Mouse (Mus musculus) liver, adult 2 months (tissue): ENCODE results near the gene Vav1. TPM values are rescaled to one million over a fixed set of nuclear protein-coding genes. Genes with fewer than 3 reads are reported as not detected.
A peak's percentile ranks its signal among the peaks of the same experiment; 100 is the strongest.

ENCODE experiments used
- DNase-seq: peaks from one replicate; pipeline ENCODE4 v3.0.0-alpha.2; 2011; ENCODE audit warnings: low read depth, low spot score; ENCODE audit errors: extremely low read depth
- H3K27ac ChIP-seq: fragments of 200-500 bp; replicated peaks from 2 replicates; pipeline ENCODE4 v1.5.1; 2012; ENCODE audit warnings: low read depth, mild to moderate bottlenecking, control low read depth, inconsistent platforms, low read length; ENCODE audit not compliant: insufficient read depth
- H3K27me3 ChIP-seq: fragments of 200-500 bp; 2 replicates; pipeline ENCODE4 v1.6.1; 2012; ENCODE audit warnings: mild to moderate bottlenecking, moderate library complexity, low read length, inconsistent platforms; ENCODE audit not compliant: control insufficient read depth, insufficient read depth
- H3K36me3 ChIP-seq: fragments of 200-500 bp; 2 replicates; pipeline ENCODE4 v1.6.1; 2012; ENCODE audit warnings: low read length, inconsistent platforms; ENCODE audit not compliant: control insufficient read depth, insufficient read depth
- H3K4me1 ChIP-seq: fragments of 200-500 bp; 2 replicates; pipeline ENCODE4 v1.6.1; 2011; ENCODE audit warnings: low read length; ENCODE audit not compliant: control insufficient read depth, insufficient read depth
- H3K4me3 ChIP-seq: fragments of 200-500 bp; 2 replicates; pipeline ENCODE4 v1.5.1; 2011; ENCODE audit warnings: low read depth, mild to moderate bottlenecking, control low read depth, low read length, moderate library complexity; ENCODE audit not compliant: insufficient read depth
- H3K79me2 ChIP-seq: fragments of 200-500 bp; 2 replicates; pipeline ENCODE4 v1.6.1; 2012; ENCODE audit warnings: inconsistent platforms, mild to moderate bottlenecking, low read length, moderate library complexity; ENCODE audit not compliant: control insufficient read depth, insufficient read depth
- H3K9ac ChIP-seq: fragments of 200-500 bp; 2 replicates; pipeline ENCODE4 v1.6.1; 2012; ENCODE audit warnings: low read depth, mild to moderate bottlenecking, control low read depth, inconsistent platforms, low read length
- CTCF ChIP-seq: fragments of 200-500 bp; IDR thresholded peaks from 2 replicates; pipeline ENCODE4 v1.5.1; 2011; ENCODE audit warnings: low read depth, low read length, control low read depth
- POLR2A ChIP-seq: fragments of 200-500 bp; IDR thresholded peaks from 2 replicates; pipeline ENCODE4 v1.6.1; 2011; ENCODE audit warnings: low read length, control low read depth; ENCODE audit not compliant: insufficient read depth; ENCODE audit errors: extremely low read depth
- WGBS: fragments of 180-500 bp; shearing (Covaris S2); methylation state at CpG from one replicate; pipeline ENCODE4 v1.1.7; 2018; 5-methylcytosine and 5-hydroxymethylcytosine counted together
- polyA plus RNA-seq: library from polyadenylated mRNA; depleted of rRNA; stranded (reverse); fragments of >200 nt; gene quantifications from 2 replicates; pipeline ENCODE4 v1.2.3, GENCODE M21; 2012; rRNA removed
- total RNA-seq: library from RNA; depleted of rRNA; stranded (reverse); fragments of >200 nt; gene quantifications from 2 replicates; pipeline ENCODE4 v1.2.3, GENCODE M21; 2014; rRNA removed

Gene Vav1
- total RNA-seq, result 2.7 and 2.9 TPM in 2 replicates
- 1.3 and 1.9 TPM in 2 replicates for polyA plus RNA-seq

DNA sequence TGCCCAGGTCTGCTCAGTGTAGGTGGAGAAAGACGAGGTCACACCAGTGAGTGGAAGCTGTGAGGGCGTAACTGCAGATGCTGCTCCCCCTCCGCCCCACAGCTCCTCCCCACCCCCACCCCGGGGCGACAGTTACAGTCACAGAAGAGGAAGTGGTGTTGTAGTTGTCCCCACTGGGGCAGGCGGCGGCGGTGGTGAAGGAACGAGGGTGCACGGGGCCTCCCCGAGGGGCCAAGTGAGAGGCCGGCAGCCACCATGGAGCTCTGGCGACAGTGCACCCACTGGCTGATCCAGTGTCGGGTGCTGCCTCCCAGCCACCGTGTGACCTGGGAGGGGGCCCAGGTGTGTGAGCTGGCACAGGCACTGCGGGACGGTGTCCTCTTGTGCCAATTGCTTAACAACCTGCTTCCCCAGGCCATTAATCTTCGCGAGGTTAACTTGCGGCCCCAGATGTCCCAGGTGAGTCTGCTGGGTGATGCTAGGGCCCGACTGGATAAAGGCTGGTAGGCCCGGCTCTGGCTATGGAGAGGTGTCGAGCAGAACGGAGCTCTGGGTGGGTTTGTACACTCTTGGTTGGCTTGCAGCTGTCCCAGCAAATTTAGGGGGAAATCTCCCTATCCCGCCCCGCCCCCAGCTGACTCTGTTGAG, at the start of gene Vav1:
Gene Vav1, plus strand, starts transcription at position 158 of the 648 bp plus-strand sequence.
- Histone ChIP-seq H3K27me3 (no peaks in the 10 kb centered on the region), H3K9ac (peak within 1 kb of the TSS; percentile 67), H3K27ac (peak within 1 kb of the TSS; percentile 46), H3K4me1 (0 out of 2 replicates have a peak, but pooled peaks cover 4% of the 10 kb centered on the region), H3K4me3 (peak within 1 kb of the TSS; percentile 62), H3K36me3 (no peaks in the 10 kb centered on the region), H3K79me2 (no peaks in the 10 kb centered on the region)
- TF ChIP-seq CTCF, result no peak
- 0 out of 2 replicates have a peak, but pooled peaks have one; percentile 11 for TF ChIP-seq POLR2A
- 55% methylated on average over 26 of the region's 26 CpGs for WGBS
- no peak for DNase-seq

DNA sequence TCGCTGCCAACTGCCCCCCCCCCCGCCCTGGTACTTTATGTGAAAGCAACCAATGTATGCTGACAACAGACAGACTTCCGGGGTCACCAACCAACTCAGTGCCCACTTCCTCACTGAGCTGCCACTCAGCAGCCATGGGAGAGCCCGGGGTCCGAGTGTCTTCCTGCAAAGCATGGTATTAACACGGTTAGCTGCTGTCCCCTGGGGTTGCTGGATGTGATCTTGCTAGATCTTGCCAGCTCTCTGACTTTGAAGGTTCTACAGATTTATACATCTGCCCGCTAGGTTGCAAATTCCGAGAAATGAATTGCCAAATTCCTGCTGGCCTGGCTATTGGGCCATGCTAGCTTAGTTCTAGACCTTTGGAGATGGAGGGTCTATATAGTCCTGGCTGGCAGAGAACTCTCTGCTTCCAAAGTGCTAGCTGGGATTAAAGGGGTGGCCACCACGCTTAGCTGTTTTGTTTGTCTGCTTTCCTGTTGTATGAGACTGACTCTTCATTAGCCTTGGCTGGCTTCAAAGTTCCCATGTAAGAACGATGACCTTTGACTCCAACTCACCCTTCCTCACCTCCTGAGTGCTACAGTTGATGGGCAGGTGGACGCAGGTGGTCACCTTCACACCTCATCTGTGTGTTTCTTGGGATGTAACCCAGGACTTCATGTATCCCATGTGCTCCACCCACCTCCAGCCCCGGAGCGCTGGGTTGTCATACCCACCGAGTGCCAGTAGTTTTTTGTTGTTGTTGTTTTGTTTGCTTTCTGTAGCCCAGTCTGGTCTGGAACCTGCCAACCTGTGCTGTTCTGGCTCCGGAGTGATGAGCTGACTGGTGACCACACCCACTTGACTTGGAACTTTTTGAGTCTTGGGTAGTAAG, 48.8 kb upstream of the Vav1 start:
- WGBS, result 16% methylated on average over 15 of the region's 15 CpGs
- 0 out of 2 replicates have a peak overlapping the region, but pooled peaks have one; percentile 24 for H3K9ac ChIP-seq
- H3K27me3 ChIP-seq, result no peaks in the 10 kb centered on the region
- H3K4me3 ChIP-seq, result no peak overlapping the region
- TF ChIP-seq POLR2A, result no peak
- no peak for TF ChIP-seq CTCF
- H3K79me2 ChIP-seq, result peaks cover 18% of the 10 kb centered on the region; the same call in 1 of the 2 replicates
- H3K27ac ChIP-seq, result peak overlapping the region; percentile 74
- DNase-seq, result peak; percentile 90
- peaks cover 11% of the 10 kb centered on the region for H3K36me3 ChIP-seq
- peaks cover 42% of the 10 kb centered on the region for H3K4me1 ChIP-seq

DNA sequence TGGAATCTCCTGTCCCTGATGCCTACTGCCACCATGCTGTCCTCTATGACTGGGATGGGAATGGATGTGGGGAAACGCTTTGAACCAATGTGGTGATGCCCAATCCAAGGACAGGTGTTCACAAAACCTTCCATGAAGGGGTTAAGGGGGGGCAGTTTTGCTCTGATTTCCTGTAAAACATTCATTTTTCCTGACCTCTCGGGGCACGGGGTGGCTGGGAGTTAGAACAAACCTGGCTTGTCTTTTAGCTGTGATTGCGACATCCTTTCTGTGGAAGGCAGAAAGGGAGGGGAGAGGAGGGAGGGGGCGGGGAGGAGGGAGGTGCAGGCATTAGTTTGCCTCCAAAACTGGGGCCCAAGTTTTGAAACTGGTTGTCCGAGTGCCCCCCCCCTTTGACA, 48.2 kb upstream of the Vav1 start:
- H3K4me3 ChIP-seq, result no peak overlapping the region
- peaks cover 4% of the 10 kb centered on the region; the same call in 1 of the 2 replicates for H3K36me3 ChIP-seq
- TF ChIP-seq CTCF (no peak), POLR2A (no peak)
- H3K4me1 ChIP-seq, result peaks cover 37% of the 10 kb centered on the region
- peak; percentile 93 for DNase-seq
- H3K27ac ChIP-seq, result peak overlapping the region; percentile 89
- 3% methylated on average over 6 of the region's 6 CpGs for WGBS
- peaks cover 22% of the 10 kb centered on the region; the same call in 1 of the 2 replicates for H3K79me2 ChIP-seq
- no peak overlapping the region for H3K9ac ChIP-seq
- H3K27me3 ChIP-seq, result no peaks in the 10 kb centered on the region

DNA sequence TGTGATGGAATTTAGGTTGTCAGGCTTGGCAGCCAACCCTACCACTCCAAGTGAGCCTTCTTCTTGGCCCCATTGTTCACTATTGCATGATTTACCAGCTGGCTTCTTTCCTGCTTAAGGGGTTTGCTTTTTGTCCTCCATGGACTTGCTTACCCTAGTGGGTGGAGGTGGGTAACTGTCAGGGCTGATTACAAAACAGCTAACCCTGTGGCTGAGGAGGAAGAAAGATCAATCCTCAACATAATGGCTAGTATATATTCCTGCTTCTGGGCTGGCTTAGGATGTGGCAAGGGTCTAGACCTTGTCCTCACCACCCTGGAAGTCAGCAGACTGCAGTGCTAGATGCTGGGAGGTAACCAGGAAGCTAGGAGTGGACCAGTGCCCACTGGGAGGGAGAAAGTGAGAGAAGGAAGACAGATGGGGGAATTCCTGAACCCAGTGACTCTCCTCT, 47.6 kb upstream of the Vav1 start:
- H3K4me1 ChIP-seq, result peaks cover 34% of the 10 kb centered on the region
- no peak overlapping the region for H3K4me3 ChIP-seq
- DNase-seq, result peak; percentile 82
- TF ChIP-seq POLR2A (no peak), CTCF (no peak)
- H3K36me3 ChIP-seq, result no peaks in the 10 kb centered on the region
- no peaks in the 10 kb centered on the region for H3K27me3 ChIP-seq
- peak overlapping the region; percentile 89 for H3K27ac ChIP-seq
- H3K9ac ChIP-seq, result 0 out of 2 replicates have a peak overlapping the region, but pooled peaks have one; percentile 2
- peaks cover 22% of the 10 kb centered on the region; the same call in 1 of the 2 replicates for H3K79me2 ChIP-seq

DNA sequence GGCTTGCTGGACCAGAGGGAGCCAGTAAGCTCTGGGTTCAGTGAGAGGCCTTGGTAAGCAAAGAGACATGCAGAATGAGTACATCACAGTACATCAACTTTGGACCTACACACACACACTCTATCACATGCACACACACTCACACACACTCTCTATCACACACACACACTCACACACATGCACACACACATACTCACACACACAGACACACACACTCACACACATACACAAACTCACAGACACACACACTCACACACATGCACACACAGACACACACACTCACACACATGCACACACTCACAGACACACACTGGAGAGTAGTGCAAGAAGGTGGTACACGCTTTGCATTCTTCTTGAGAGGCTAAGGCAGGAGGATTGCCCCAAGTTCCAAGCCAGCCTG, 46.7 kb upstream of the Vav1 start:
- Histone ChIP-seq H3K27me3 (no peaks in the 10 kb centered on the region), H3K4me3 (no peak overlapping the region), H3K9ac (0 out of 2 replicates have a peak overlapping the region, but pooled peaks have one; percentile 1), H3K79me2 (peaks cover 15% of the 10 kb centered on the region; the same call in 1 of the 2 replicates), H3K27ac (peak overlapping the region; percentile 89), H3K36me3 (no peaks in the 10 kb centered on the region; the same call in 1 of the 2 replicates), H3K4me1 (peaks cover 36% of the 10 kb centered on the region)
- no peak for DNase-seq
- 82% methylated on average over 1 of the region's 1 CpGs for WGBS
- TF ChIP-seq POLR2A (no peak), CTCF (no peak)
